Mouse (Mus musculus) fat pad, adult 2 months (tissue): ENCODE data around the gene Magi3.
A peak's percentile ranks its signal among the peaks of the same experiment; 100 is the strongest.

Experiments
- DNase-seq: peaks from one replicate; pipeline ENCODE4 v3.0.0-alpha.2; 2011; ENCODE audit warnings: low read depth, low spot score; ENCODE audit errors: extremely low read depth

Gene Magi3

GRCm38 (mm10) chr3:104220295-104220965 lies at the start of gene Magi3:
Gene Magi3, minus strand, starts transcription at chr3:104220374.
- peak; percentile 56 for DNase-seq

- DNase-seq: no peak
Observed at GRCm38 (mm10) chr3:104264530-104265145, 44.5 kb upstream of the Magi3 start.

GRCm38 (mm10) chr3:104260221-104260620 lies 40.0 kb upstream of the Magi3 start:
- DNase-seq: no peak

- DNase-seq: no peak
Observed at GRCm38 (mm10) chr3:104259168-104259567, 39.0 kb upstream of the Magi3 start.

GRCm38 (mm10) chr3:104257041-104257440 lies 36.9 kb upstream of the Magi3 start:
- no peak for DNase-seq

GRCm38 (mm10) chr3:104253760-104254159 lies 33.6 kb upstream of the Magi3 start:
- DNase-seq: no peak

GRCm38 (mm10) chr3:104247850-104248249 lies 27.7 kb upstream of the Magi3 start:
- no peak for DNase-seq

GRCm38 (mm10) chr3:104247057-104247456 lies 26.9 kb upstream of the Magi3 start:
- no peak for DNase-seq

- peak; percentile 81 for DNase-seq
Observed at GRCm38 (mm10) chr3:104244373-104244772, 24.2 kb upstream of the Magi3 start.

- no peak for DNase-seq
Observed at GRCm38 (mm10) chr3:104243972-104244371, 23.8 kb upstream of the Magi3 start.

- DNase-seq: no peak
Observed at GRCm38 (mm10) chr3:104239785-104240184, 19.6 kb upstream of the Magi3 start.

- no peak for DNase-seq
Observed at GRCm38 (mm10) chr3:104239376-104239775, 19.2 kb upstream of the Magi3 start.

- DNase-seq: no peak
Observed at GRCm38 (mm10) chr3:104237846-104238440, 17.8 kb upstream of the Magi3 start.

- no peak for DNase-seq
Observed at GRCm38 (mm10) chr3:104236029-104236428, 15.9 kb upstream of the Magi3 start.

- no peak for DNase-seq
Observed at GRCm38 (mm10) chr3:104235099-104235498, 14.9 kb upstream of the Magi3 start.

- no peak for DNase-seq
Observed at GRCm38 (mm10) chr3:104233366-104234312, 13.5 kb upstream of the Magi3 start.

- no peak for DNase-seq
Observed at GRCm38 (mm10) chr3:104227438-104228111, 7.4 kb upstream of the Magi3 start.

- DNase-seq: no peak
Observed at GRCm38 (mm10) chr3:104226731-104227130, 6.6 kb upstream of the Magi3 start.

GRCm38 (mm10) chr3:104221156-104221555 lies 982 bp upstream of the Magi3 start:
- no peak for DNase-seq

- DNase-seq: no peak
Observed at GRCm38 (mm10) chr3:104219531-104220294, 461 bp downstream of the Magi3 start.
